Mouse (Mus musculus) heart, embryonic 15.5 days (tissue): ENCODE results near the gene Cd302. TPM values are rescaled to one million over a fixed set of nuclear protein-coding genes. Genes with fewer than 3 reads are reported as not detected.

Source experiments
- ATAC-seq: fragments of 200-750 bp; cut with Nextera tagmentation; replicated peaks from 2 replicates; pipeline ENCODE4 v1.8.0; 2017; ENCODE audit warnings: low read depth, moderate TSS enrichment; ENCODE audit not compliant: insufficient number of reproducible peaks, insufficient read depth, low FRiP score
- H3K27ac ChIP-seq: fragments of 300-500 bp; sonication (generic); 2 replicates; pipeline ENCODE4 v1.5.1; 2015; ENCODE audit warnings: mild to moderate bottlenecking, inconsistent platforms
- H3K27me3 ChIP-seq: fragments of 300-500 bp; sonication (generic); 2 replicates; pipeline ENCODE4 v1.6.1; 2015; ENCODE audit warnings: inconsistent platforms
- H3K36me3 ChIP-seq: fragments of 300-500 bp; sonication (generic); 2 replicates; pipeline ENCODE4 v1.6.1; 2015; ENCODE audit warnings: mild to moderate bottlenecking, inconsistent platforms
- H3K4me1 ChIP-seq: fragments of 300-500 bp; sonication (generic); replicated peaks from 2 replicates; pipeline ENCODE4 v1.6.1; 2015; ENCODE audit warnings: inconsistent platforms
- H3K4me2 ChIP-seq: fragments of 300-500 bp; sonication (generic); 2 replicates; pipeline ENCODE4 v1.6.1; 2015; ENCODE audit warnings: inconsistent platforms, mild to moderate bottlenecking, moderate library complexity
- H3K4me3 ChIP-seq: fragments of 300-500 bp; sonication (generic); 2 replicates; pipeline ENCODE4 v1.5.1; 2015; ENCODE audit warnings: mild to moderate bottlenecking, inconsistent platforms
- H3K9ac ChIP-seq: fragments of 300-500 bp; sonication (generic); 2 replicates; pipeline ENCODE4 v1.6.1; 2015; ENCODE audit warnings: mild to moderate bottlenecking, inconsistent platforms
- H3K9me3 ChIP-seq: fragments of 300-500 bp; sonication (generic); replicated peaks from 2 replicates; pipeline ENCODE4 v1.6.1; 2016; ENCODE audit warnings: inconsistent platforms
- WGBS: fragments of 180-500 bp; shearing (Covaris S2); methylation state at CpG from one replicate; pipeline ENCODE4 v1.1.7; 2015; ENCODE audit warnings: mixed read lengths; 5-methylcytosine and 5-hydroxymethylcytosine counted together
- polyA plus RNA-seq: library from polyadenylated mRNA; unstranded; fragments of >200 nt; fragmentation: Nextera tagmentation; extraction: Ambion mirVana; gene quantifications from 2 replicates; pipeline ENCODE4 v1.2.1, GENCODE M21; 2015

The Cd302 gene
- polyA plus RNA-seq, 1 experiment from 2014 or later: 16.5 TPM

DNA sequence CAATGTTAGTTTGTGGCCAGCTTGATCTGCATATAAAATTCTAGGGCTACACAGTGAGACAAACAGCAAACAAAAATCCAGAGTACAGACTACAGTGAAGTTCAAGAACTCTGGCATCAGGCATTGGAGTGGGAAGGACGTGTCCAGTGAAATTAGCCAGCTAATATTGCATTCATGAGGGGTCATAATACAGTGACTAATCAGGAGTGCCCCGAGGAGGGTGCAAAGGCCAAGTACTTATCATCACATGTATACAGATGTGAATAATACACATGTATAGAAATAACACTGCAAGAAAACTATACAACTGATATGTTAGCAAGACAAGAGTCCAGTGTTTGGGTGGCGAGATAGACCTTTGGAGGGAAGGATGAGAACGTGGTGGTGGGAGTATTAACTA, 31.5 kb downstream of the Cd302 start:
- no peaks in the 10 kb centered on the region for H3K27me3 ChIP-seq
- no peaks in the 10 kb centered on the region for H3K9me3 ChIP-seq
- H3K4me1 ChIP-seq: peaks cover 3% of the 10 kb centered on the region; the same call in 1 of the 2 replicates
- no peak overlapping the region for H3K4me2 ChIP-seq
- peaks cover 11% of the 10 kb centered on the region; the same call in 1 of the 2 replicates for H3K36me3 ChIP-seq
- no peak overlapping the region for H3K9ac ChIP-seq
- no peak for ATAC-seq
- 75% methylated on average over 4 of the region's 4 CpGs for WGBS
- H3K27ac ChIP-seq: no peak overlapping the region
- no peak overlapping the region for H3K4me3 ChIP-seq

GRCm38 (mm10) chr2:60234506-60234905, 49.8 kb downstream of the Cd302 start:
- WGBS: 73% methylated on average over 7 of the region's 7 CpGs
- Histone ChIP-seq H3K4me2 (no peak overlapping the region), H3K27ac (no peak overlapping the region), H3K4me1 (peaks cover 5% of the 10 kb centered on the region), H3K36me3 (peaks cover 52% of the 10 kb centered on the region), H3K9me3 (no peaks in the 10 kb centered on the region), H3K9ac (no peak overlapping the region), H3K27me3 (no peaks in the 10 kb centered on the region), H3K4me3 (no peak overlapping the region)
- ATAC-seq: no peak

GRCm38 (mm10) chr2:60233147-60233546, 51.1 kb downstream of the Cd302 start:
- Histone ChIP-seq H3K9ac (no peak overlapping the region), H3K4me3 (no peak overlapping the region), H3K27ac (peak overlapping the region; percentile 81), H3K36me3 (peaks cover 46% of the 10 kb centered on the region), H3K4me2 (no peak overlapping the region), H3K27me3 (no peaks in the 10 kb centered on the region), H3K4me1 (peaks cover 5% of the 10 kb centered on the region), H3K9me3 (no peaks in the 10 kb centered on the region)
- peak; percentile 77; the same call in 1 of the 2 replicates for ATAC-seq
- 21% methylated on average over 2 of the region's 2 CpGs for WGBS

DNA sequence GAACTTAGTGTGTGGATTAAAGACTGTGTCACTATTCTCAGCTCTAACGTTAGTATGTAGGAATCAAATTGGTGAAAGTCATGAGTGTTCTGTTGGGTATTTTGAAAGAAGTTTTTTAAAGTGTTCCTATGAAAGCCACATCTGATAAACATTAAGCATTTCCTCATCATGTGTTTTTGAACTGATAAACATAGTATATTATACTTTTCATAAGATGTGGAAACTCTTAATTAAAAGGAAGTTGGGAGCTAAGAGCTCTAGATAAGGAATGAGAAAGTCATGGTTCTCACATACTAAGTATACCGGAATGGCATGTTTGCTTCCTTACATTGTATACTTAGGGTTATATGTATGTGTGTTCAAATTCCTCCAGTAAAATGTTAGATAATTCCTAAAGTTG, 53.9 kb downstream of the Cd302 start:
- 78% methylated on average over 2 of the region's 2 CpGs for WGBS
- ATAC-seq: no peak
- peaks cover 22% of the 10 kb centered on the region for H3K36me3 ChIP-seq

DNA sequence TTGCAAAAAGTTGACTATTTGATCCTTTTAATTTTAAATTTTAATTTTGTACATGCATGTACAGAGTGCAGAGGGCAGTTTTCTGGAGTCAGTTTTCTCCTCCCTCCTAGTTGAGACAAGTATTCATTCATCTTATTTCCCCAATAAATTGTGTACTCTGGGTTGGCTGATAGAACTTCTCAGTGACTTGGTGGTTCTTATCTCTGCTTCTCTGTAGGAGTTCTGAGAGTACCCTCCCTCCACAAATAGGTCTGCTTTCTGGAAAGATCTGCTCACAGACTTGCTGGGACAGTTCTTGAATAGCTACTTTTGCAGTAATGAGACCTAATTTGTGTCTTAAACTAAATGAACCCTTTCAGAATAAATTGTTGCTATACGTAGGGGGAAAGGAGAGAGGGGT, 55.8 kb downstream of the Cd302 start:
- Histone ChIP-seq H3K4me1 (peaks cover 16% of the 10 kb centered on the region), H3K4me3 (no peak overlapping the region), H3K36me3 (peaks cover 11% of the 10 kb centered on the region), H3K4me2 (no peak overlapping the region), H3K9ac (no peak overlapping the region), H3K27me3 (no peaks in the 10 kb centered on the region), H3K27ac (no peak overlapping the region), H3K9me3 (no peaks in the 10 kb centered on the region)
- no peak for ATAC-seq
- WGBS: 79% methylated on average over 1 of the region's 1 CpGs

More for the DNA sequence above, 53.9 kb downstream of the Cd302 start:
- no peaks in the 10 kb centered on the region for H3K27me3 ChIP-seq
- no peak overlapping the region for H3K27ac ChIP-seq
- H3K9me3 ChIP-seq: no peaks in the 10 kb centered on the region
- H3K4me1 ChIP-seq: peaks cover 13% of the 10 kb centered on the region
- no peak overlapping the region for H3K9ac ChIP-seq
- no peak overlapping the region for H3K4me2 ChIP-seq
- H3K4me3 ChIP-seq: no peak overlapping the region

GRCm38 (mm10) chr2:60223489-60223888, 60.8 kb downstream of the Cd302 start:
- peaks cover 24% of the 10 kb centered on the region for H3K4me1 ChIP-seq
- H3K9me3 ChIP-seq: no peaks in the 10 kb centered on the region
- no peak overlapping the region for H3K4me2 ChIP-seq
- no peak overlapping the region for H3K9ac ChIP-seq
- H3K27me3 ChIP-seq: no peaks in the 10 kb centered on the region
- no peak for ATAC-seq
- no peak overlapping the region for H3K27ac ChIP-seq
- peaks cover under 1% of the 10 kb centered on the region; the same call in 1 of the 2 replicates for H3K36me3 ChIP-seq
- 61% methylated on average over 1 of the region's 1 CpGs for WGBS
- H3K4me3 ChIP-seq: no peak overlapping the region

GRCm38 (mm10) chr2:60221954-60222353, 62.3 kb downstream of the Cd302 start:
- no peak overlapping the region for H3K4me2 ChIP-seq
- no peaks in the 10 kb centered on the region for H3K27me3 ChIP-seq
- H3K9me3 ChIP-seq: no peaks in the 10 kb centered on the region
- no peak for ATAC-seq
- 78% methylated on average over 2 of the region's 2 CpGs for WGBS
- no peaks in the 10 kb centered on the region for H3K36me3 ChIP-seq
- H3K9ac ChIP-seq: no peak overlapping the region
- H3K4me1 ChIP-seq: peaks cover 29% of the 10 kb centered on the region
- no peak overlapping the region for H3K27ac ChIP-seq
- H3K4me3 ChIP-seq: no peak overlapping the region

DNA sequence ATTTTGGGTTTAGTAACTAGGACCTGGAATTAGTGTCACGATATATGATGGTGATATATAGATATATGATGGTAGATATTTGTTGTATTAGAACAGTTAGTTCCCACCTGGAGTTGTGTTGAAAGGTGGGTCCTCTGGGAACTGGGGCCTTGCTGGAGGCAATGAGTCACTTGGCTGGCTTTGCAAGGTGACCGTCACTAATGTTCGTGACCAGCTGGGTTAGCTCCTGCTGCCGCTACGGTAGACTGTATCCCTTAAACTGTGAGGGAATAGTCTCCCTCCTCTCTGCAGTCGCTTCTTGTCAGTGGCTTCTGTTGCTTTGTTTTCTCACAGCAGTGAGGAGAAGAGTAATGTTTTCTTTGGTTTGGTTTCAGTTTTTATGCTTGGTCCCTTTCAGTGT, 63.1 kb downstream of the Cd302 start:
- no peak overlapping the region for H3K4me2 ChIP-seq
- H3K9me3 ChIP-seq: no peaks in the 10 kb centered on the region
- H3K4me1 ChIP-seq: peaks cover 35% of the 10 kb centered on the region
- H3K4me3 ChIP-seq: no peak overlapping the region
- no peak overlapping the region for H3K9ac ChIP-seq
- H3K36me3 ChIP-seq: no peaks in the 10 kb centered on the region
- no peak overlapping the region for H3K27ac ChIP-seq
- ATAC-seq: no peak
- 37% methylated on average over 6 of the region's 6 CpGs for WGBS
- H3K27me3 ChIP-seq: no peaks in the 10 kb centered on the region

- H3K27ac ChIP-seq: no peak overlapping the region
- WGBS: 55% methylated on average over 6 of the region's 6 CpGs
These were observed 66.7 kb downstream of the Cd302 start for GRCm38 (mm10) chr2:60217620-60218019.

GRCm38 (mm10) chr2:60216547-60217153, 67.6 kb downstream of the Cd302 start:
- ATAC-seq: no peak
- Histone ChIP-seq H3K27me3 (no peaks in the 10 kb centered on the region), H3K9me3 (no peaks in the 10 kb centered on the region), H3K4me1 (peaks cover 59% of the 10 kb centered on the region), H3K9ac (no peak overlapping the region), H3K36me3 (peaks cover 13% of the 10 kb centered on the region; the same call in 1 of the 2 replicates), H3K4me3 (no peak overlapping the region), H3K27ac (no peak overlapping the region), H3K4me2 (no peak overlapping the region)
- WGBS: 75% methylated on average over 4 of the region's 4 CpGs

More at GRCm38 (mm10) chr2:60217620-60218019, 66.7 kb downstream of the Cd302 start:
- Histone ChIP-seq H3K4me2 (no peak overlapping the region), H3K27me3 (no peaks in the 10 kb centered on the region), H3K9me3 (no peaks in the 10 kb centered on the region), H3K36me3 (peaks cover 13% of the 10 kb centered on the region; the same call in 1 of the 2 replicates), H3K9ac (no peak overlapping the region), H3K4me3 (no peak overlapping the region), H3K4me1 (peaks cover 53% of the 10 kb centered on the region)
- ATAC-seq: no peak

DNA sequence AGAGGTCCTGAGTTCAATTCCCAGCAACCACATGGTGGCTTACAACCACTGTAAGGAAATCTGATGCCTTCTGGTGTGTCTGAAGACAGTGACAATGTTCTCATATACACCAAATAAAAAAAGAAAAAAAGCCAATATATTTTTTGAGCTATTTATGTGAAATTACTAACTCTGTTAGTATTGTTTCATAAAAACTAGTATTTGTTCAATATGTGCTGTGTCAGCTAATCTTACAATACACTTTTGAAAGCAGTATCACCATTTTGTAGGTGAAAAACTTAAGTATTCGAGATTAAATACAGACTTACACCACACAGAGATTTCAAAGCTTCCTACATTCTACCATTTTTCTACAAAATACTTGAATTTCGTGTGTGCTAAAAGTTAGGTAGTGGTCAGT, 69.6 kb downstream of the Cd302 start:
- Histone ChIP-seq H3K4me3 (no peak overlapping the region), H3K9me3 (no peaks in the 10 kb centered on the region), H3K4me1 (peaks cover 58% of the 10 kb centered on the region), H3K4me2 (no peak overlapping the region), H3K9ac (no peak overlapping the region), H3K36me3 (peaks cover 13% of the 10 kb centered on the region; the same call in 1 of the 2 replicates), H3K27ac (no peak overlapping the region), H3K27me3 (no peaks in the 10 kb centered on the region)
- ATAC-seq: no peak
- WGBS: 87% methylated on average over 2 of the region's 2 CpGs

- H3K9me3 ChIP-seq: no peaks in the 10 kb centered on the region
- H3K27ac ChIP-seq: no peak overlapping the region
- no peak overlapping the region for H3K9ac ChIP-seq
- peaks cover 61% of the 10 kb centered on the region for H3K4me1 ChIP-seq
- no peak for ATAC-seq
- no peaks in the 10 kb centered on the region for H3K27me3 ChIP-seq
- peaks cover 13% of the 10 kb centered on the region; the same call in 1 of the 2 replicates for H3K36me3 ChIP-seq
- H3K4me3 ChIP-seq: no peak overlapping the region
- H3K4me2 ChIP-seq: no peak overlapping the region
These were observed 71.8 kb downstream of the Cd302 start for GRCm38 (mm10) chr2:60212488-60212887.
